Mouse (Mus musculus): ENCODE data around the gene Rpl10a.

- TF ChIP-seq CTCF (IDR thresholded peaks at IDR 0.05; ENCODE audit: low read depth) (no peak), EP300 (IDR thresholded peaks at IDR 0.05; ENCODE audit: low read depth) (no peak)
Observed at GRCm38 (mm10) chr17:28349264-28349880, 21.1 kb downstream of the Rpl10a start.
